20 mouse cellular contexts compared by ENCODE assay signal in the genomic region with DNA sequence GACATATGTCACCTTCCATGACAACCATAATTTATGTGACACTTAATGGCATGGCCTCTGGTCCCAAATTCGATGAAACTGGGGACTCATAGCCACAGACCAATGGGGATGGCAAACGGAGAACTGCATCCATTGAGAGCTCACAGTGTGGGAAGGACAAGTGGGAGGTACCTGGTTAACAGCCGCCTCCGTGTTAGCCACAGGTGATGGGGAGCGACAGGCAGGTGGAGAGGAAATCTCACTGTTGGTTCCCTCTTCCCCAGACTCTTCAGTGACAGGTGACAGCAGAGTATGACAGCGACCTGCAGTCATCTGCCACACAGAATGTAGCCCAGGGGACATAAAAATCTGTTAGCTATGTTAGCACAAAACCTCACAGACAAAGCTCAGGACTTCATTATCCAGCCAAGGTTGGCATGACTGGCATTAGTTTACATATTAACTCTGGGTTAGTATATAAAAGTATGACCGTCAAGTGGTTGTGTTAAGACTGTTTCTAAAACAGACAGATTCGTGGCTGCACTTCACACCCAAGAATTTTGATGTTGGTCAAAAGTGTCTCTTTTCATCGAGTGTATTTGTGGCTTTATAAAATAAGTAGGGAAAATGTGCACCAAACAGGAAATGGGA.
DNase-seq lines count a peak whose midpoint lies in the region; ATAC-seq and TF ChIP-seq lines count a peak whose summit lies in the region.
"Had no signal": no experiment of that assay in that cellular context is flagged by ENCODE, and none has a peak within 500 bp of the region (broad histone marks: within the 10 kb centered on the region; RNA-seq: fewer than 3 reads in every experiment).

No protein-coding gene starts in this region.

- no peaks in the 10 kb centered on the region for H3K27me3 ChIP-seq in heart, embryonic 12.5 days (replicated peaks)
- H3K27me3 ChIP-seq in kidney, embryonic 15.5 days: no peaks in the 10 kb centered on the region
- H3K27me3 ChIP-seq in liver, embryonic 13.5 days: no peaks in the 10 kb centered on the region
- no peaks in the 10 kb centered on the region for H3K27me3 ChIP-seq in forebrain, embryonic 13.5 days
- H3K27me3 ChIP-seq: embryonic facial prominence, embryonic 15.5 days; limb, embryonic 12.5 days; midbrain, embryonic 12.5 days had no signal

- H3K9ac ChIP-seq in heart, embryonic 12.5 days: no peak overlapping the region
- no peak overlapping the region for H3K9ac ChIP-seq in kidney, embryonic 15.5 days
- peak overlapping the region; percentile 3; the same call in 1 of the 2 replicates for H3K9ac ChIP-seq in liver, embryonic 13.5 days
- no peak overlapping the region for H3K9ac ChIP-seq in forebrain, embryonic 13.5 days
- H3K9ac ChIP-seq: embryonic facial prominence, embryonic 15.5 days; limb, embryonic 12.5 days; lung, embryonic 14.5 days; midbrain, embryonic 12.5 days had no signal

- H3K4me2 ChIP-seq in heart, embryonic 12.5 days: peak overlapping the region; percentile 11; the same call in 1 of the 2 replicates
- no peak overlapping the region; the same call in 1 of the 2 replicates for H3K4me2 ChIP-seq in kidney, embryonic 15.5 days
- H3K4me2 ChIP-seq in liver, embryonic 13.5 days: 0 out of 2 replicates have a peak overlapping the region, but pooled peaks have one; percentile 12
- no peak overlapping the region for H3K4me2 ChIP-seq in forebrain, embryonic 13.5 days
- H3K4me2 ChIP-seq: embryonic facial prominence, embryonic 15.5 days; heart, embryonic 11.5 days; limb, embryonic 12.5 days; lung, embryonic 14.5 days; midbrain, embryonic 12.5 days had no signal

- peaks cover 29% of the 10 kb centered on the region for H3K36me3 ChIP-seq in heart, embryonic 12.5 days
- no peaks in the 10 kb centered on the region for H3K36me3 ChIP-seq in kidney, embryonic 15.5 days
- H3K36me3 ChIP-seq in liver, embryonic 13.5 days: 0 out of 2 replicates have a peak, but pooled peaks cover 8% of the 10 kb centered on the region
- H3K36me3 ChIP-seq in forebrain, embryonic 13.5 days (ENCODE audit: poor library complexity, severe bottlenecking): no peaks in the 10 kb centered on the region
- H3K36me3 ChIP-seq: forebrain, embryonic 10.5 days; limb, embryonic 12.5 days; midbrain, embryonic 12.5 days had no signal

- no peak overlapping the region for H3K27ac ChIP-seq in heart, embryonic 12.5 days (ENCODE audit: poor library complexity, severe bottlenecking)
- no peak overlapping the region for H3K27ac ChIP-seq in kidney, embryonic 15.5 days
- H3K27ac ChIP-seq in cortical plate, adult 2 months (ENCODE audit: insufficient read depth, low read length): peak overlapping the region; percentile 15; the same call in 1 of the 2 replicates
- H3K27ac ChIP-seq in liver, embryonic 13.5 days: no peak overlapping the region; the same call in 1 of the 2 replicates
- H3K27ac ChIP-seq in forebrain, embryonic 13.5 days: no peak overlapping the region
- H3K27ac ChIP-seq: embryonic facial prominence, embryonic 15.5 days; forebrain, embryonic 10.5 days; limb, embryonic 12.5 days; midbrain, embryonic 12.5 days had no signal

- H3K4me1 ChIP-seq in heart, embryonic 12.5 days (replicated peaks): no peaks in the 10 kb centered on the region; the same call in 1 of the 2 replicates
- H3K4me1 ChIP-seq in kidney, embryonic 15.5 days: peaks cover 19% of the 10 kb centered on the region
- H3K4me1 ChIP-seq in cortical plate, adult 2 months (ENCODE audit: control insufficient read depth, insufficient read depth, low read length): peaks cover 6% of the 10 kb centered on the region
- H3K4me1 ChIP-seq in liver, embryonic 13.5 days (replicated peaks): peaks cover 24% of the 10 kb centered on the region
- H3K4me1 ChIP-seq in forebrain, embryonic 13.5 days: peaks cover 6% of the 10 kb centered on the region; the same call in 1 of the 2 replicates
- H3K4me1 ChIP-seq: embryonic facial prominence, embryonic 15.5 days had no signal

- TF ChIP-seq POLR2A in cortical plate, adult 2 months (IDR thresholded peaks at IDR 0.05; ENCODE audit: extremely low read depth, insufficient read depth, low read length): 0 out of 2 replicates have a peak, but pooled peaks have one; percentile 27

- 77% methylated on average over 9 of the region's 9 CpGs for WGBS in heart, embryonic 12.5 days
- 69% methylated on average over 9 of the region's 9 CpGs for WGBS in kidney, embryonic 15.5 days
- 71% methylated on average over 9 of the region's 9 CpGs for WGBS in liver, embryonic 13.5 days (ENCODE audit: insufficient replicate concordance)
- 82% methylated on average over 9 of the region's 9 CpGs for WGBS in forebrain, embryonic 13.5 days

- H3K9me3 ChIP-seq in heart, embryonic 12.5 days (replicated peaks): peaks cover 8% of the 10 kb centered on the region; the same call in 1 of the 2 replicates
- H3K9me3 ChIP-seq in kidney, embryonic 15.5 days (replicated peaks): no peaks in the 10 kb centered on the region
- H3K9me3 ChIP-seq in liver, embryonic 13.5 days (replicated peaks): no peaks in the 10 kb centered on the region
- no peaks in the 10 kb centered on the region for H3K9me3 ChIP-seq in forebrain, embryonic 13.5 days (replicated peaks)
- H3K9me3 ChIP-seq: embryonic facial prominence, embryonic 15.5 days; forebrain, embryonic 10.5 days; limb, embryonic 12.5 days; midbrain, embryonic 12.5 days had no signal

- DNase-seq in heart, adult 9 months (ENCODE audit: low spot score in 2 of 2): no peak
- DNase-seq in kidney, adult 8-10 months: peak; percentile 11 to 46
- no peak for DNase-seq in liver, embryonic 13.5 days
- DNase-seq: B cell, adult 2 months; embryo, embryonic 11 days; gastrocnemius, postnatal 14 days; heart, postnatal 4 days; lung, embryonic 14.5 days; right cerebral cortex, adult 18-20 months; thymus, adult 18-20 months had no signal

- no peak for ATAC-seq in heart, embryonic 12.5 days (ENCODE audit: insufficient number of reproducible peaks, low FRiP score)
- ATAC-seq in kidney, embryonic 15.5 days (replicated peaks; ENCODE audit: low FRiP score): no peak
- no peak for ATAC-seq in liver, embryonic 13.5 days (ENCODE audit: low read depth)
- ATAC-seq in forebrain, embryonic 13.5 days: no peak
- ATAC-seq: inflammation-experienced regulatory T-cells, adult 6 months had no signal

- no peak overlapping the region for H3K4me3 ChIP-seq in heart, embryonic 12.5 days
- no peak overlapping the region for H3K4me3 ChIP-seq in kidney, embryonic 15.5 days (replicated peaks)
- H3K4me3 ChIP-seq in cortical plate, adult 2 months (ENCODE audit: insufficient read depth, low read length): peak overlapping the region; percentile 77
- H3K4me3 ChIP-seq in liver, embryonic 13.5 days (replicated peaks): no peak overlapping the region
- H3K4me3 ChIP-seq in forebrain, embryonic 13.5 days: no peak overlapping the region
- H3K4me3 ChIP-seq: embryonic facial prominence, embryonic 15.5 days; forebrain, embryonic 10.5 days; limb, embryonic 12.5 days; midbrain, embryonic 12.5 days had no signal

- no peak for TF ChIP-seq CTCF in cortical plate, adult 2 months (IDR thresholded peaks at IDR 0.05; ENCODE audit: extremely low read depth, insufficient read depth, low read length)

Comparison
In these comparisons a context has a peak if more than half of its experiments do, and no peak if none do; other contexts are left out.
1. H3K4me2 ChIP-seq: peak in heart, embryonic 12.5 days (single experiment) and liver, embryonic 13.5 days (single experiment); none in kidney, embryonic 15.5 days (single experiment) and forebrain, embryonic 13.5 days (single experiment).
2. DNase-seq: peak in kidney, adult 8-10 months (2 of 2); none in heart, adult 9 months (0 of 2) and liver, embryonic 13.5 days (single experiment).